Mouse (Mus musculus) testis, postnatal 14 days (tissue): ENCODE measurements around the gene Tfap2e.

ENCODE experiments used
- DNase-seq: peaks from one replicate; pipeline ENCODE4 v3.0.0; 2021; ENCODE audit warnings: low spot score

Gene Tfap2e

DNA sequence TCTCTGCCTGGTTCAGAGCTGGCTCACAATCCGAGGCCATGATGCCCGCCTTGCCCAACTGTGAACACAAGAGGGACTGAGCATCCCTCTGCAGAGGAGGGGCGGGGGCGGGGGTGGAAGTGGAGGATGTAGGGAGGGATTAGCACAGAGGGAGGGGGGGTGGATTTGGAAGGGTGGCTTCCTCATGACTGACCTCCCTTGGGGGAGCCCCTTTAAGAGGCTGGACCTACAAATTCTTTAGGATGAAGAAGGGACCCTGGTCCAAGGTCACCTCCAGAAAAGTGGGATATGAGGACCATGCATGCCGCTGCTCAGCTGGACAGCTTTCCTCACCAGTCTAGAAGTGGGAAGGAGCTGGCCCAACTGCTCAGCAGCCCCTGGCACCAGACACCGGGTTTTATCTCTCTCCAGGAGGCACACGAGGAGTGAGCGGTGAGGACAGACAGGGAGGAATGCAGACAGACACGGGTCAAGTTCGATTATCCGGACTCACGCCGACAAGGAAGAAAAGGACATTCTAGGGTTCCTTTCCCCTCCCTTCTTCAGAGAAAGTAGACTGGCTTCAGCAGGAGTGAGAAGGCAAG lies 16.1 kb upstream of the Tfap2e start:
- DNase-seq: no peak

DNA sequence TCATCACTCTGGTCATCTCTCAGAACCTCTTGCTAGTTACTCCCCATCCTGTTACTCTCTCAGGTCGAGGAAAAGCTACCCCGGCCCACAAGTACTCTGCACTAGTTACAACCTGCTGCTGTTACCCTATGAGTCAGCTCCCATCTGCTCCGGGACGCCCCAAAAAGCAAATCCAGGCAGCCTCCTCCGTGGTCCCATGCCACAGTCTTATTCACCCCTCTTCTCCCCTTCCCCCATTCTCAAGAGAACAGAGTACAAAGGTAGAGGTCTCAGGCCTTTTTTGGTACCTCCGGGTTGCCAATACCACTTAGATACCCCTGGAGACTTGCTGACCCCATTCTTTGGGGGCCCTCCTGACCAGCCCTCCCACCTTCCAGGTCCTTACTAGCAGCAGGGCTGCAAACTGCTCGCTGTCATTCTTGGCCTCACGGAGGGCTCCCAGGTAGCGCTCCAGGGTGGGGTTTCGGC lies 15.6 kb upstream of the Tfap2e start:
- DNase-seq: no peak

DNA sequence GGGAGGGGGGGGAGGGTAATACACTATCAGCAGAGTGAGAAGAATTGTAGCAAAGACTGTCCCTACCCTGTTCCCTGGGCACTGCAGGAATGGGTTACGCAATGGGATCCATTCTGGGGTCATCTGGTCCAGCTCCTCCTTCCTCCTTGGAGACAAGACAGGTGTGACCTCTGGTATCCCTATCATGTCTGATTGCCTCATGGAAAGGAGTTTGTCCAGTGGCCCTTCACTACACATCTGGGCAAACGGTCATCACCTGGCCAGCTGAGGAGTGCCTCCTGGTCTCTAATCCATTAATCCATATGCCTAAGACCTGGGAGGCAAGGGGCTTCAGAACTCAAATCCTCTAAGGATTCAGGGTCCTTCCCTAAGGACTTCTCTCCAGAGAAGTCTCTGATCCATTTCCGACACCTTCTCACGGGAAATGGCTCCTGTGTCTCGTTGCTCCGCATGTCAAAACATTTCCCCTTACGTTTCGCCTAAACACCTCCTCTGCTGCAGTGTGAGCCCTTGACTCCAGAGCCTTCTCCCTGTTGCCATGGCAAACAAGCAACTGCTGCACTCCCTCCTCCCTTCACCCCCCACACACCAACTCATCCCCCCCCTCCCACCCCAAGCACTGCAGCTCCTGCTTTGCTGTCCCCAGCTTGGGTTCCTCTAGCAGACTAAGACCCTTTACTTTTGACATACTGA lies 15.0 kb upstream of the Tfap2e start:
- DNase-seq: no peak

DNA sequence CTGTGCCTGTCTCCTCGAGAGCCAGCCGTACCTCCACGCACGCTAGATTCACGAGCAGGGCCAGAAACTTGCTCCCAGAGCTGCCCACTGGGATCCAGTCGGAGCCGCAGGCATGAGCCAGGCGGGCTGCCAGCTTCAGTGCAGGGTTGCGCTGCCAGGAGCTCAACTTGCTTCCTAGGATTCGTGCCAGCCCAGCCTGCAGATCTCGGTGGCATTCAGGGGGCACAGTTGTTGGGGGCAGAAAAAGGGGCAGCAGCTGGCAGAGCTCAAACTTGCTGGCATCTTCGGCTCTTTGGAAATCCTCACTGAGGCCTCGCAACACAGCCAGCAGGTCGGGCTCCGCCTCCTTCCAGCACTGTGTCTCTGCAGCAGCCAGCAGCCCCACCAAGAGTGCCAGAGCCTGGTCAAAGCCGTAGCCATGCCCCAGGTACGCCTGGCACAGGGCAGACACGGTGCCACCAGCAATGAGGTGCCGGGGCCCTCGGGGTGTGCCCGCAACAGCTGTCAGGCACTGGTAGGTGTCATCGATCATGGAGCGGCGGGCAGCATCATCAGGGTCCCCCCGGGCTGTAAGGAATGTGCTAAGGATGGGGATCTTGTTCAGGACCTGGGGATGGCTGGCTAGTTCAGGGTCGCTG lies 14.1 kb upstream of the Tfap2e start:
- DNase-seq: no peak

DNA sequence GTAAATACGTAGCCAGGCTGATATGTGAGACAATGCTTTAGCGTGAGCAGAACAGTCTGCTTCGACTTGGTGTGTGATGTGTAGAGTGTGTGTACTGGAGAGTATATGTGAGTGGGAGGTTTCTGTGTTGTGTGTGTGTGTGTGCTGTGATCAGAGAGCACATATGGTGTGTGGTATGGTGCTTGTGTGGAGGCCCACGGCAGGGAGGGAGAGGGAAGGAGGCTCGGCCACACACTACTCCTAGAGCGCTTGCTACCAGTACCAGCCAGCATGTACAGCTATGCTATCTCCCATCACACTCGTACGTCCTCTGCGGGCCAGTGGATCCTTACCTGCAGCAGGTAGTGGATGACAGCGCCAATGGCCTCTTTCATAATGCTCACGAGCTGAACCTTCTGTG lies 13.5 kb upstream of the Tfap2e start:
- DNase-seq: no peak

DNA sequence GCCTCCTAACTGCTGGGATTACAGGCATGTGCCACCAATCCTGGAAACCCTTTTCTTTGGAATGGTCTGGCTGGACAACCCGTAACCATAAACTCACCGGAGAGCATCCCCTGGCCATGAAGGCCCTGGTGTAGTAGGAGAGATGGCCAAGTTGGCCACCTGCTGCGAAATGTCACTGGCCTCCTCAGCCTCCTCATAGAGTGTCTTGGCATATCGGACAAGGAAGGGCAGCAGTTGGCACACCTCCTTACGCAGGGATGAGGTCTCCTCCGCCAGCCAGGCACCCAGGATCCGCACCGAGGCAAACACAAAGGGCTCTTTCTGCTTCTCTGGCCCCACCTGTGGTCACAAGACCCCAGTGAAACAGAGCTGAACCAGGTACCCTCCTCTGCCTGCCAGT lies 12.3 kb upstream of the Tfap2e start:
- DNase-seq: no peak

DNA sequence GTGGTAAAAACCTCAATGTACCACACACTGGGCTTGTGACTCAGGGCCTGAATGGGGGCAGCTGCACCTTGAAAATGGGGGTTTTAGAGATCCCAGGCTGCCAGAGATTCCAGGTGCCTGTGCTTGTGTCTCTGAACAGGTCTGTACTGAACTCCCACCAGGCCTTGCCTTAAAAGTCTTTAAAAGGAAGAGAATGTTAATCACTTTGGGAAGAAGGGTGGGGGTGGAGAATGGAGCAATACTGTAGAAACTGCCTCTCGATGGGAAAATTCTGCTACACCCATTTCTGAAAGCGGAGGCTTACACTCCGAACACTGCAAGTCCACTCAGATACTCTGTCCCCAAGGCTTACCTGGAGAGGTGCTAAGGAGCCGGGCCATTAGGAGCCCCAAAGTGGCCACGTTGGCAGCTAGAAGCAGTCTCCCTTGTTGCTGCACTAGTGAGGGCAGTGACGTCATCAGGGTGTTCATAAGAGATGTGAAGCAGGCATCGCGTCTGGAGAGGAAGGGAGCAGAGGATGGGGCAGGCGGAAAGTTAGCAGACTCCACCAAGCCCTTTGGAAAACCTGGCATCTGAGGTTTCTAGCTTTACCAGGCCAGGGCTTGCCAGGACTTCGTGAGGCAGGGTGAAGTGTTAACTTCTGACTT lies 10.3 kb upstream of the Tfap2e start:
- no peak for DNase-seq

DNA sequence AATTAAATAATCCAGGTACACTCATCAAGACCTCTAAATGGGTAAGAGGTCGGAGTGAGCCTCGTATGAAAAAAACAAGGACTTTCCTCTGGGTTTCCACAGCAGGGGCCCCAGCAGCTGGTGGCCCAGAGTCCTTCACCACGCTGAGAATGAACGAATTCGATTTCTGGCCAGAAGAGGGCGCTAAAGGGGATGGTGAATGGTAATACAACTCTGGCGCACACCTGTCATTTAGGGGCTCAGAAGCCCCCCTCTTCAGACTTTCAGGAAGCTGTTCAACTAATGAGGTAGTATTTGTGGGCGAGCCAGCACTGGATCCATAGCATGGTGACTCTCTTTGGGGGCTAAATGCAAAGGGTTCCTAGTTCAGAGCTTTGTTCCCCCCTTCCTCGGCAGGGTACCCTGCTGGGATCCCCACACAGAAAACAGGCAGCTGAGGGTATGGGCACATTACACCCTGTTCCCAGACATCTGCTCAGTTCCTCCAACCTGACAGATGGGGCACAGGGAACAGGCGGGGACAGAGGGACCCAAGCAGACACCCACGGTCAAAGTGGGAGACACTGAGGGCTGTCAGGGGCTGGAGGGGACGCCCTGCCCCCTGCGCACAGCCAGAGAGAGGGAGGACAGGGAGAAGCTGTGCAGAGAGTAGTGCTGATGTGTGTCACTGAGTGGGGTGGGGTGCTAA lies 9.6 kb upstream of the Tfap2e start:
- no peak for DNase-seq

DNA sequence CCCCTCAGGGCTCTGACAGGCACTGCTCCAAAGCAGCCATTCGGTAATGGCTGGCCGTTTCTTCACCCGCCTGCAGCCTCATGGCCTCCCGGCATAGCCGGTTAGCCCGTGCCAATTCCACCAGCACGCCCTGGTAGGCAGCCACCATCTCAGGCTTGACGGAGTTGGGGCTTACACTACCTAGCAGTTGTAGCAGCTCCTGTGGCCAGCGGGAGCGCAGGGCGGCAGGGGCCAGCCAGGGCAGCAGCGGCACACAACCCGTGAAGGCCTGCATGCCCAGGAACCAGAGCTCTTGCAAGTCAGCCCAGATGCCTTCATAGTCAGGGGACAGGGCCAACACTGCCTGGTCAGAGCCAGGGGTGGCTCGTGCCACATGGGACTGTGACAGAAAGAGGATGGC lies 8.8 kb upstream of the Tfap2e start:
- DNase-seq: no peak

DNA sequence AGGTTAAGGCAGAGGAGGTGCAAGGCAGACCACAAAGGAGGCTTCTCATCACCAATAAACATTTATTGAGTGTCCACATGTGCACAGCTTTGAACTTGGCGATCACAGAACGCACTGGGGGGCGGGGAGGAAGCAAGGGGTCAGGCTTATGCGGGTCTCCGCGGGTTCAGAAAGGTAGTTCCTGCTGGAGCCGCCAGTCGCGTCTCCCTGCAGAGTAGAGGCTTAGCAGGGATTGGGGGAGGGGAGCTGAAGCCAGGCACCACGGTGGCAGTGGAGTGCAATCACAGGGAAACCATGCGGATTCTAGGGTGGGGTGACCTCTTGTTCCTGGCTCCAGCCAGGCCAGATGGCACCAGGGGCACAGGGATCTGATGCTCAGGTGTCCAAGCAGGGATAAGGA lies 7.7 kb upstream of the Tfap2e start:
- DNase-seq: no peak

DNA sequence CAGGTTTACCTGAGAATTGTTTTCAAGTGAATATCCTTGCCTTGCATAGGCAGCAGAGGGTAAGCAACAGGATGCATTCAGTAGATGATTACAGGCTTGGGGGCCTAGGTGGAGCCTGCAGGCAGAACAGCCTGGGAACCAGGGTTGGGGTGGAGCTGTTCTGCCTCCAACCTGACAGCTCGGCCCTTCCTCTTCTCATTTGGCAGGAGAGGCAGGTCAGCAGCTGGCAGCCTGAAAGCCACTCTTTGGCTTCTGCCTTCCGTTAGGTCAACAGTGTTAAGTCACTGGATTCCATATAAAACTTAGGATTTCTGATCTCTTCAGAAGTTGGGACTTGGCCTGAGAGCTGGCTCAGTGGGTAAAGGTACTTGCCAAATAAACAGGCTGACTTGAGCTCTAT lies 6.9 kb upstream of the Tfap2e start:
- no peak for DNase-seq

DNA sequence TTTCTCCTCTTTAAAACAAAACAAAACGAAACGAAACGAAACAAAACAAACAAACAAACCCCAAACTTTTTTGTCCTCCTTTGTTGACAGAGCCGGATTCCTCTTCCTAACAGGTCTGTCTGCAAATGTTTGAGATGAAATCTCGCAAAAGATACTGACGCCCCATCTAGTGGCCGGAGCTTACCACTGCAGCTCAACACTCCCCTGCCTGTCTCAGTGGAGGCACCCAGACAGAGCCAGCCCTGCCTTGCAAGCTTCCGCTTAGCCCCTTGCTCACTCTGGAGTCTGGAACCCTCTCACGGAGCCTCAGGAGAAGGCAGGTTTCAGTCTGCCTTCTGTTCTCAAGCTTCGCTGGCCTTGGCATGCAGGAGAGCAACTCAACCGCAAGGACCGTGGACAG lies 5.4 kb upstream of the Tfap2e start:
- DNase-seq: peak; percentile 72

DNA sequence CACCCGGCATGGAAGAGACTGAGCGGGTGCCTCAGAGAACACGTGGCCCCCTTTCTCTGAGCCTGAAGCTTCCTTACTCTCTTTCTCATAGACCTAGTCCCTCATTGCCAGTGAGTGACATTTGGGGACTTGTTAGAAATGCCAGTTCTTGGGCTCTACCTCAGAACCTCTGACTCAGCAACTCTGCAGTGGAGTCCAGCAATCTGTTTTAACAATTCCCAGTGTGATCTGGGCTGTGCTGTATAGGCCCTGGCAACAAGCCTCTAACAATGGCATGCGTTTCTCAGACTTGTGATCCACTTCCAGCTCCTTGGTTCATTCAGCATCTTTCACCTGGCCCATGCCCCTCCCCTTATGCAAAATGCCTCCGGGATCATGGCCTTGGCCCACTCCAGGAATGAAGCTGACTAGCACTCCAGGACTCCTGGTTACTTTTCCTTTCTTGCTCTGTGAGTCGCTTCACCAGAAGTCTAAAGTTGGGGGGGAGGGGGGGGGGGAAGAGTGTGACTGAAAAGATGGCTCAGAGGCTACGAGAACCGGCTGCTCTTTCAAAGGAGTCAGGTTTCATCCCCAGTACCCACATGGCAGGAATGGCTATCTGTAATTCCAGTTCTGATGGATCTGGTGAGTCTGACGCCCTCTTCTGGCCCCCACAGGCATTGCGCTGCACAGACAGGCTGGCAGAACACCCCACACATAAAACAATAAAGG lies 4.1 kb upstream of the Tfap2e start:
- no peak for DNase-seq

DNA sequence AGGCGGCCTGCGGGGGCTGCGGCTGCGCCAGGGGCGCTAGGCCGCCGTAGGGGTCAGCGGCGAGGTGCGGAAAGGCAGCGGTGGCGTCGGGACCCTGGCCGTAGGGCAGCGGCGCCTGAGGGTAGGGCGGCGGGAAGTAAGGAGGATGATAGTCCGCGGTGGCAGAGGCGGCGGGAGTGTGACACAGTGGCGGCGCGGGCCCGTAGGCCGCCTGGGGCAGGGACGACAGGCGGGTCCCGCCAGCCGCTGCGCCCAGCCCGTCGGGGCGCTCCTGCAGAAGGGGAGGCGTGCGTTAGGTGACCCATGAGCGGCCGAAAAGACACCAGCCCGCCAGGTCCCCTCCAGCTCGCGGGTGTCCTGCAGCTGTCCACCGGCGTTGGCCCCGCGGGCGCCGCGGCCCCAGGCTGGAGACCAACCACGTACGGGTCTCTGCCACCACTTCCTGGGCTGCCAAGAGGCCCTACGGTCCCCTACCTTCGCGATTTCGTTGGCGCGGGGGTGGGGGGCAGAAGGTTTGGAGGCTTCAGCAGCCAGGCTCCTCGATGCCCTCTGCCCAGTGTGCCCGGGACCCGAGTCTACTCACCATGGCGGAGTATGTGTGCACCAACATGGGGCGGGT lies 549 bp downstream of the Tfap2e start:
- DNase-seq: no peak

DNA sequence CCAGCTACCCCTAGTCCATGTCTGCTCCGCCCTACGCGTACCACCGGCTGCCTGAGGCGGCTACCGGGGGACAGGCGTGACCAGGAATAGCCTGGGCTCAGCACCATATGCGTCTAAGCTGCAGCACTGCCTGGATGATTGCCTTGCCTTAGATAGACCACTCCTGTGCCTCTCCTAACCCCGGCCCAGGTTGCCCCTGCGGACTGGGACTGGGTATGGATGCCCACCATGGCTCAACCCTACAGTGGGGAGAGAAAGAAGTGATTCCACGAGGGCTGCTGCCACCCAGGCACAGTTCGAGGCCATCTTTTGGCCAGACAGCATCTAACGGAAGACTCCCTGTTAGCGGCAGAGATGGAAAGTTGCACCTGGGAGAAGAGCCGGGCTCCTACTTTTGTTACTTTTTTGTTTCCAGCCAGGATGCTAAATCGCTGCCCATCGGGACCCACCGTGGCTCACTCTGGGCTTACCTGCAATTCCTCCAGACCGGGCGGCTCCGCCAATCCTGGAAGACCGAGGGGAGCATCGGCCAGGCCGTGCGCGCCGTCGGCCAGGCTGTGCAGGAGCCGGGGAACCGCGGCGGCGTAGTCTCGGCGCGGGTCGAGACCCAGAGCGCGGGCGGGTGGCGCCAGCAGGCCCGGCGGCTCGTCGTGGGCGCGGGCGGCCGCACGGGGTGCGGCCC lies 1.2 kb downstream of the Tfap2e start:
- DNase-seq: no peak

DNA sequence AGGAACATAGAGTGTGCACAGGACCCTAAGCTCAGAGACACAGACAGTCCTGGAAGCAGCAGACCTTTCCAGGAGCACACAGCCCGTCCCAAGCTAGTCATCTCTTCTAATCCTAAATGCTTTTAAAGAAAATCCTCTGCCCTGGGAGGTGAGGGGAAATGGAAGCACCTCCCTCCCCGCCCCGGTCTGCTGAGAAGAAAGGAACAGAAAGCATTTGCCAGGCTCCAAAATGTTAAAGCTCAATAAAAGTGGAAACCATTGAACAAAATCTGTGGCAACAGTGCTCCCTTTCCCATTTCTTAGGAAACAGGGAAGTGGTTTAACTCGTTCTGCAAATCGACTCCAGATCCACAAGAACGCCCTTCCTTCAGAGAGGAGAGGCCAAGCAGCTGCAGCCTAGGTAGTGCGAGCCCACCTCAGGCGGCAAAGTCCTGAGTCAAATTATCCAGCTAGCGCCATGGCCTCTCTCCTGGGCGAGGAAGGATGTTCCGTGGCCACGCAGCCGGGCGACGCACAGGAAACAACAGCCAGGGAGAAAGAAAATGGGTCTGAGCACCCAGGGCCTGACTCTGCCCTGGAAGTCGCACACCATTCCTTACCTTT lies 1.9 kb downstream of the Tfap2e start:
- no peak for DNase-seq

DNA sequence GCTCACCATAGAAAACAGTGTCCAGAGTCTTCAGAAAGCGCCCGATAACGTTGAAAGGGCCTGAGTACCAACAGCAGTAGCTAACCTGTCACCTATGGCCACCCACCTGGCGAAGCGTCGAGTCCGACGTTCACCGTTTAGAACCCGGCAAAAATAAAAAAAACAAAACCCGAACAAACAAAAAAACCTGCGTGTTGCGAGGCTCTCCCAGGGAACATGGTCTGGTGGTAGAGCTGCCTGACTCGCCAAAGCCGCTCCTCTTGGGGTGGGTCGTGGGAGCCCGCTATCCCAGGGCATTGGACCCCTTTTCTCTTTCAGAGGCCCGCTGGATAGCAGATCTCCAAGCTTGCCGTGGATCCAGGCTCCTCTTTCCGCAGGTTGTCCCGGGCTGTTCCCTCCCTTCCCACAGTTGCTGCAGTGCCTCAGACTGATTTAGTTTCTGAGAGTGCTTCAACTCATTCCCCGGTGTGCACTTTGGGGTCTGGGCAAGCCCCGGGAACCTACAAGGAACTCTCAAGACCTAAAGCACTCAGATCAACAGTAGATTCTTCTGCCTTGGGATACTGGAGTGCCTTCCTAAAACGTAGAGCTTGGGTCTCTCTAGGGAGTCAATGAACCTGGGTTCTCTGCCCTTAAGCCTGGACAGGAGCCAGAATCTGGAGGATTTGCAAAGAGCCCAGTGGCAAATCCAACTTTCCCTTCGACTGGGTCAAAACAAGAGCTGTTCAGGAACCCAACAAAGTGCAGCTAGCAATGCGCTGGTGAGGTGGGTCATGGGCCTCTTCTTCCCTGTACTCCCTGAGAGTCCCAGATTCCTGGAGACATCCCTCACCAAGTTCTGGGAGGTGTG lies 3.3 kb downstream of the Tfap2e start:
- no peak for DNase-seq

DNA sequence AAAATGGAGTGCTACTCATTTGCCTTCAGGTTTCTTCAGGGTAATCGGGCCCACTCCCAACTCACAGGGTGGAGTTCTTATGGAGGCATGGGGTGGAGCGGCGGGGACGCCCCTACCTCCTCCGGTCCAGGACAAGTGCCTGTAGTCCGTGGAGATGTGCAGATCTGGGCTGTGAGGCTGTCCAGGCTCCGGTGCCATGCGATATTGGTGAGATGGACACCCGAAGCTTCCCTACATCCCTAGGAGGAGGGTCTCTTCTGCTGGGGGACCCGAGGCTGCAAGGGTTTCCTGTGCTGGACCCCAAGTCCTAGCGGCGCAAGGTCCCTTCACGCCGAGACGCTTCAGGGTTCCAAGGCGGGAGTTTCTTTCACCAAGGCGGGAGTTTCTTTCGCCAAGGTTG lies 3.9 kb downstream of the Tfap2e start:
- DNase-seq: no peak

DNA sequence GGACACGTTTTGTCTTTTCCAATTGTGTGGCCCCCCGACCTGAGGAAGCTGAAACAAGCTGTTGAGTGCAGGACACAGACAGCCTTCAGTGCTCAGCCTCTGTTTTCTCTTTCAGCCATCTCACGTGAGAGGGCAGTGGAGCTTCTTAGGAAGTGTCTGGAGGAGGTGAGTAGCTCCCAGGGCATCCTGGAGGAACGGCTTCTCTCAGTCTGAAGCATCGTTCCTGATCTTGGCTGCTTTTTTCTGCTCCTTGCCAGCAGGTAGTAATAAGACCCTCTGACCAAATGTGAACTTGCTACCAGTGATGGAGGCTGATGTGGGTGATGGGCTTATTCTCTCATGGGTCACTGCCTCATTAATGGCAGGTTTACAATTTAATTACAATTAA lies 28.6 kb downstream of the Tfap2e start:
- no peak for DNase-seq
